Mouse (Mus musculus) bone marrow, adult 2 months (tissue): Measurements from ENCODE around the gene Zbtb16.

Experiments used
- CTCF ChIP-seq: fragments of 200-500 bp; IDR thresholded peaks from 2 replicates; pipeline ENCODE4 v1.5.1; 2011; ENCODE audit warnings: low read length, control low read depth; ENCODE audit not compliant: control insufficient read depth, insufficient read depth
- POLR2A ChIP-seq: fragments of 200-500 bp; IDR thresholded peaks from 2 replicates; pipeline ENCODE4 v1.6.1; 2011; ENCODE audit warnings: low read depth, mild to moderate bottlenecking, control low read depth, low read length, borderline replicate concordance; ENCODE audit not compliant: control insufficient read depth

DNA sequence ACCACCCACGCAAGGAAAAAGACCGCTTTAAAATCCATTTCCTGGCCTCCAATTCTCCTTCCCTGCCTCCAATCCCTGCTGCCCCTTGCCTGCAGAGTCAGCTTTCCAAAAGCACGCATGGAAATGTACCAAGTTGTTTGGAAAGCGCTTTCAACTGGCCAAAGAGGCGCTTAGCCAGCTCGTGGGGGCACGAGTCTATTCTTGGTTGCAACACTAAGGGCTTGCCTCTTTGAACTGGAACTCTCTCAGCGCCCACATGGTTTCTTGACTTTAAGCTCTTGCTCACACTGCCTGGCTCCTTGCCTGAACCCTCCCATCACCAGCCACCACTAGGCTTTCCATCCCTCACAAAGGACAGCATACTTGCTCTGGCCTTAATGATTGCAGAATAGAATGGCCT, 217.9 kb downstream of the Zbtb16 start:
- TF ChIP-seq POLR2A: no peak
- no peak for TF ChIP-seq CTCF
